Mouse (Mus musculus): ENCODE data around the gene Mlec. TPM values are rescaled to one million over a fixed set of nuclear protein-coding genes. Genes with fewer than 3 reads are reported as not detected.
A peak's percentile ranks its signal among the peaks of the same experiment; 100 is the strongest.

The Mlec gene
- 57.7 and 64.4 TPM in 2 replicates for polyA plus RNA-seq (2016; fragmentation: Nextera tagmentation; extraction: Ambion mirVana)

GRCm38 (mm10) chr5:115158040-115158983, at the start of gene Mlec:
Gene Mlec (minus strand): TSS chr5:115158179.
- Histone ChIP-seq H3K27ac (peak within 1 kb of the TSS; percentile 89), H3K4me2 (replicated peaks) (peak within 1 kb of the TSS; percentile 93), H3K9ac (peak within 1 kb of the TSS; percentile 97), H3K4me1 (peaks cover 38% of the 10 kb centered on the region), H3K36me3 (no peaks in the 10 kb centered on the region), H3K9me3 (no peaks in the 10 kb centered on the region), H3K27me3 (replicated peaks) (no peaks in the 10 kb centered on the region), H3K4me3 (peak within 1 kb of the TSS; percentile 96)
- peak; percentile 99 for ATAC-seq (ENCODE audit: low FRiP score, low read depth)
- under 1% methylated on average over 74 of the region's 78 CpGs for WGBS

- H3K4me2 ChIP-seq (replicated peaks) = no peak overlapping the region
- no peak overlapping the region for H3K4me3 ChIP-seq
- ATAC-seq (ENCODE audit: low FRiP score, low read depth) = no peak
- H3K36me3 ChIP-seq = no peaks in the 10 kb centered on the region
- H3K27me3 ChIP-seq (replicated peaks) = no peaks in the 10 kb centered on the region
- no peaks in the 10 kb centered on the region for H3K9me3 ChIP-seq
- peaks cover 23% of the 10 kb centered on the region for H3K4me1 ChIP-seq
- H3K9ac ChIP-seq = no peak overlapping the region
- no peak overlapping the region for H3K27ac ChIP-seq
- 62% methylated on average over 5 of the region's 5 CpGs for WGBS
Measured at GRCm38 (mm10) chr5:115207244-115207643, 49.3 kb upstream of the Mlec start.

DNA sequence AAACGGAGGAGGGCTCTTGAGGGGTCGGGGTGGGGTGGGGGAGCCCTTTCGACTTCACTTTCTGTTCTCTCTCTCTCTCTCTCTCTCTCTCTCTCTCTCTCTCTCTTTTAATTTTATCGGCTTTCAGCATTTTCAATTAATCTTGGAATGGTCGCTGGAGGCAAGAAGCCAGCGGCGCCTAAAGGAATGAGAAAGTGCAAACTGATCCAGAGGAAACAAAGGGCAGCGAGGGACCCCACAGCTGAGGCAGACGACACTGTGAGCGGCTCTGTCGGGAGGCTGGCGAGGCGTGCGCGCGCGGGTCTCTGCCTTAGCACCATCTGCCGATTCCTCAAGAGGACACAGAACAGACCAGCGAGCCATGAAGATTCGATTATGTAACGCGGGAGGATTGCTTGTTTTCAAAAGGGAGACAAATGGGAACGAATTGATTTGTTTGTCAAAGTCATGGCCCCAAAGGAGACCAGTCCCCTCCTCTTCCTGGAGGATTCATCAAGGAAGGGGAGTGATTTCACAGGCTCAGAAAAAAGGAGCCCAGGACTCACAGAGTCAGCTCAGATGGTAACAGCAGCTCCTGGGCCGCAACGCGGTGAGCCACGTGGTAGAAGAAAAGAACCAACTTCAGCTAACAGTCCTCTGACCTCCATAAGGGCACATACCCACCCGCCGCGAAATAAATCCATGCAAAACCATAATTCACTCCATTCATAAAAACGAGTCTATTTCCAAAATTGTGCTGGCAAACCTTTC, 46.8 kb upstream of the Mlec start:
- ATAC-seq (ENCODE audit: low FRiP score, low read depth) = peak; percentile 92
- Histone ChIP-seq H3K4me3 (peak overlapping the region; percentile 16), H3K27ac (peak overlapping the region; percentile 64; the same call in 1 of the 2 replicates), H3K36me3 (no peaks in the 10 kb centered on the region), H3K9me3 (no peaks in the 10 kb centered on the region), H3K27me3 (replicated peaks) (no peaks in the 10 kb centered on the region), H3K4me2 (replicated peaks) (peak overlapping the region; percentile 57), H3K9ac (peak overlapping the region; percentile 34), H3K4me1 (peaks cover 23% of the 10 kb centered on the region)
- 2% methylated on average over 31 of the region's 31 CpGs for WGBS

DNA sequence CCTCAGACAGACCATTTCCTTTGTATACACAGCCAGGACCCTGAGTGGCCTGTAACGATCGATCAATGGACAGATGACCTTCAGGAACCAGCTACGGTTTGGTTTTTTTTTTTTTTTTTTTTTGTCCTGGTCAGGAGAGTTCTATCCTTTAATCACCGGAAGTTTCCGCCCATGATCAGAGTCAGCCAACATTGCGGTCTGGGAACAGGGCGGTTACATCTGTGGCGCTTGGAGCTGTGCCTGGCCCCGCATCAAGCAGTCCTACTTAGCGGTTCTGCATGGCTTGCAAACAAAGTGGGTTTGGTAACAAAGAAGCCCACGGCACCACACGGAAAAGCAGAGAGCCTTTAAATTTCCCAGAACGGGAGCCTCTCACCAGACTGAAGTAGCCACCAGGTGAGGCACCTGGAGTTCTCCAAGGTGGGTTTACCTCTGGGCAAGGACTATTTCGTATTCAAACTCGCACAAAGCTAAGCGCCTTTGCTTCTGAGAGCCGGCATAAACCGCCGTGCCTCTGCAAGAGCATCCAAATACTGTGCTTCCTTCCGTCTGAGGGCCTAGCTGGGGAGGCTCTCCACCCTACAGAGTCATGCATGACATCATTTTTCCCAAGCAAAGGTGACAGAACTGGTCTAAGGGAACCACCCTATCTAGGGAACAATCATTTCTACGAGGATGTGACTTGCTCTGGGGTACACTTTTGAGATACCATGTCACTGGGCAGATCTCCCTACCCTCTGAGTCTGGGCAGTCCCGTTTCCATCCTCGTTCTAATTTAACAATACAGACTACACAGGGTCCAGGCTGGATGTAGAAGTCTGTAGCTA, 46.0 kb upstream of the Mlec start:
- peak overlapping the region; percentile 64; the same call in 1 of the 2 replicates for H3K27ac ChIP-seq
- no peaks in the 10 kb centered on the region for H3K27me3 ChIP-seq (replicated peaks)
- H3K4me1 ChIP-seq = peaks cover 23% of the 10 kb centered on the region
- 11% methylated on average over 23 of the region's 23 CpGs for WGBS
- peak overlapping the region; percentile 34 for H3K9ac ChIP-seq
- peak; percentile 75 for ATAC-seq (ENCODE audit: low FRiP score, low read depth)
- peak overlapping the region; percentile 57 for H3K4me2 ChIP-seq (replicated peaks)
- H3K4me3 ChIP-seq = peak overlapping the region; percentile 16
- no peaks in the 10 kb centered on the region for H3K9me3 ChIP-seq
- no peaks in the 10 kb centered on the region for H3K36me3 ChIP-seq

GRCm38 (mm10) chr5:115194626-115195221, 36.7 kb upstream of the Mlec start:
- peak overlapping the region; percentile 85; the same call in 1 of the 2 replicates for H3K9ac ChIP-seq
- H3K36me3 ChIP-seq = no peaks in the 10 kb centered on the region
- H3K27me3 ChIP-seq (replicated peaks) = peaks cover 37% of the 10 kb centered on the region
- peak overlapping the region; percentile 100 for H3K4me2 ChIP-seq (replicated peaks)
- WGBS = 4% methylated on average over 12 of the region's 12 CpGs
- H3K4me1 ChIP-seq = peaks cover 38% of the 10 kb centered on the region
- peak overlapping the region; percentile 71 for H3K4me3 ChIP-seq
- peak overlapping the region; percentile 46; the same call in 1 of the 2 replicates for H3K27ac ChIP-seq
- ATAC-seq (ENCODE audit: low FRiP score, low read depth) = no peak; the same call in 1 of the 2 replicates
- H3K9me3 ChIP-seq = no peaks in the 10 kb centered on the region

GRCm38 (mm10) chr5:115193669-115194625, 36.0 kb upstream of the Mlec start, which contains the start of gene Cabp1:
Gene Cabp1 (minus strand): TSS chr5:115194381.
- Histone ChIP-seq H3K27me3 (replicated peaks) (peaks cover 39% of the 10 kb centered on the region), H3K4me1 (peaks cover 38% of the 10 kb centered on the region)
- under 1% methylated on average over 112 of the region's 116 CpGs for WGBS

GRCm38 (mm10) chr5:115193226-115193625, 35.2 kb upstream of the Mlec start:
- no peaks in the 10 kb centered on the region for H3K36me3 ChIP-seq
- peaks cover 38% of the 10 kb centered on the region for H3K4me1 ChIP-seq
- H3K9me3 ChIP-seq = no peaks in the 10 kb centered on the region
- H3K27me3 ChIP-seq (replicated peaks) = peaks cover 39% of the 10 kb centered on the region
- peak overlapping the region; percentile 85 for H3K9ac ChIP-seq
- H3K4me3 ChIP-seq = peak overlapping the region; percentile 71
- peak overlapping the region; percentile 46; the same call in 1 of the 2 replicates for H3K27ac ChIP-seq
- 1% methylated on average over 34 of the region's 34 CpGs for WGBS
- H3K4me2 ChIP-seq (replicated peaks) = peak overlapping the region; percentile 100
- ATAC-seq (ENCODE audit: low FRiP score, low read depth) = peak; percentile 19; the same call in 1 of the 2 replicates

More at GRCm38 (mm10) chr5:115193669-115194625, 36.0 kb upstream of the Mlec start, which contains the start of gene Cabp1:
- peak; percentile 41 for ATAC-seq (ENCODE audit: low FRiP score, low read depth)
- Histone ChIP-seq H3K9me3 (no peaks in the 10 kb centered on the region), H3K27ac (peak within 1 kb of the TSS; percentile 46; the same call in 1 of the 2 replicates), H3K4me3 (peak within 1 kb of the TSS; percentile 71), H3K36me3 (no peaks in the 10 kb centered on the region), H3K4me2 (replicated peaks) (peak within 1 kb of the TSS; percentile 100), H3K9ac (peak within 1 kb of the TSS; percentile 85)

- H3K9ac ChIP-seq = peak overlapping the region; percentile 85
- peak overlapping the region; percentile 100 for H3K4me2 ChIP-seq (replicated peaks)
- no peak for ATAC-seq (ENCODE audit: low FRiP score, low read depth)
- H3K27ac ChIP-seq = no peak overlapping the region; the same call in 1 of the 2 replicates
- peaks cover 39% of the 10 kb centered on the region for H3K27me3 ChIP-seq (replicated peaks)
- H3K4me1 ChIP-seq = peaks cover 38% of the 10 kb centered on the region
- peak overlapping the region; percentile 71 for H3K4me3 ChIP-seq
- no peaks in the 10 kb centered on the region for H3K9me3 ChIP-seq
- H3K36me3 ChIP-seq = no peaks in the 10 kb centered on the region
- 10% methylated on average over 7 of the region's 7 CpGs for WGBS
Measured at GRCm38 (mm10) chr5:115192828-115193195, 34.8 kb upstream of the Mlec start.

- WGBS = 4% methylated on average over 29 of the region's 29 CpGs
- Histone ChIP-seq H3K27ac (no peak overlapping the region; the same call in 1 of the 2 replicates), H3K9me3 (no peaks in the 10 kb centered on the region), H3K4me3 (peak overlapping the region; percentile 71), H3K4me2 (replicated peaks) (peak overlapping the region; percentile 100), H3K9ac (peak overlapping the region; percentile 85), H3K36me3 (no peaks in the 10 kb centered on the region), H3K4me1 (peaks cover 45% of the 10 kb centered on the region), H3K27me3 (replicated peaks) (peaks cover 39% of the 10 kb centered on the region)
- no peak for ATAC-seq (ENCODE audit: low FRiP score, low read depth)
Measured at GRCm38 (mm10) chr5:115191880-115192827, 34.2 kb upstream of the Mlec start.
